Mouse (Mus musculus): ENCODE measurements around the gene Spaca6.

DNA sequence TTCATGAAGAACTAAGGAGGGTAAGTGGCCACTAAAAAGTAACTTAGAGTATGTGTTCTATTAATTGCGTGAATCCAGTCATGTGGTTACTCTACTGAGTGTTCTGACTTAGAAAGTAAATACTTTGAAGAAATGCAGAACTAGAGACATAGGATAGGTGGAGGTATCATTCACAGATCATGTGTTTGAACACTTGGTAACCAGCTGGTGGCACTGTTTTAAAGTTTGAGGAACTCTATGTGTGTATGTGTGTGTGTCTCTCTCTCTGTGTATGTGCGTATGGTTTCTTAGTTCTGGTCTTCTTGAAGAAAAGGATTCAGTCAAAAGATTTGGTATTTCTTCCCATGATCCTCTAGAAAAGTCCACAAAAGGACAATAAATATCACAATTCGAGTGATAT, 33.2 kb downstream of the Spaca6 start:
- TF ChIP-seq POLR2A (IDR thresholded peaks at IDR 0.05; ENCODE audit: low read depth, low read length) = no peak
- TF ChIP-seq CTCF (IDR thresholded peaks at IDR 0.05; ENCODE audit: extremely low read depth, insufficient read length, insufficient replicate concordance, low read depth, low read length) = no peak
